In the genomic region with DNA sequence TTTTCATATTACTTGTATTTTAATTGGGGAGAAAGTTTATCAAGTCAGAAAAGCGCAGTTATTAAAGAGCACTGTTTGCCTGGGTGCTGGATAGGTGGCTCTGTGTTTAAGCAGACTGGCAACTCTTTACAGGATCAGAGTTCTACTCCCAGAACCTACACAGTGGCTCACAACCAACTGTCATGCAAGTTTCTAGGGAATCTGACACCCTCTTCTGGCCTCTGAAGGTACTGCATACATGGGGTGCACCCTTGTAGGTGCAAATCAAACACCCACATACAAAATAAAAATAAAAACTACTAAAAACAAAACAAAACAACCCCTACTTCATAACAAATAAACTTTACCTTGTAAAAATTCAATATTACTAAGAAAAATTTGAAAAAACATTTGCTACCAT, we compare ENCODE assay signal across 11 mouse cellular contexts.
DNase-seq lines count a peak whose midpoint lies in the region; ATAC-seq and TF ChIP-seq lines count a peak whose summit lies in the region.
"Had no signal": no experiment of that assay in that cellular context is flagged by ENCODE, and none has a peak within 500 bp of the region (broad histone marks: within the 10 kb centered on the region; RNA-seq: fewer than 3 reads in every experiment).

No protein-coding gene starts in this region.

- no peak overlapping the region for H3K4me3 ChIP-seq in G1E (ENCODE audit: low read depth, low read length)
- H3K4me3 ChIP-seq: embryonic facial prominence, embryonic 13.5 days; heart, embryonic 15.5 days; limb, embryonic 13.5 days; neural tube, embryonic 15.5 days had no signal

- intact Hi-C loops in heart, postnatal 14 days (cut with DNase I) = loop anchor here (5.0 kb wide), 2 partner anchors 95 to 155 kb away; a partner anchor contains a TSS
- intact Hi-C loops in heart, postnatal 25 days (cut with DNase I) = loop anchor here (2.0 to 5.0 kb wide), 2 partner anchors 95 to 157 kb away; a partner anchor contains a TSS

- no peaks in the 10 kb centered on the region for H3K9me3 ChIP-seq in G1E (replicated peaks)
- H3K9me3 ChIP-seq: embryonic facial prominence, embryonic 13.5 days; heart, embryonic 15.5 days; limb, embryonic 13.5 days; neural tube, embryonic 15.5 days had no signal

- H3K36me3 ChIP-seq in G1E (replicated peaks) = no peaks in the 10 kb centered on the region
- H3K36me3 ChIP-seq: embryonic facial prominence, embryonic 13.5 days; heart, embryonic 15.5 days; limb, embryonic 13.5 days; neural tube, embryonic 15.5 days had no signal

- DNase-seq in heart, postnatal 14 days = peak; percentile 13 to 23
- no peak for DNase-seq in heart, postnatal 25 days (ENCODE audit: low spot score)
- DNase-seq in 416B (ENCODE audit: low read depth) = peak; percentile 33
- DNase-seq in G1E (ENCODE audit: low spot score) = no peak
- peak; percentile 10 to 11 for DNase-seq in kidney, postnatal 4 days
- DNase-seq in spleen, adult 18-20 months = no peak

- no peaks in the 10 kb centered on the region for H3K27me3 ChIP-seq in G1E (ENCODE audit: insufficient read depth, low read length)
- H3K27me3 ChIP-seq: embryonic facial prominence, embryonic 13.5 days; heart, embryonic 15.5 days; limb, embryonic 13.5 days; neural tube, embryonic 15.5 days had no signal

- ATAC-seq in G1E (ENCODE audit: extremely low read depth, insufficient number of reproducible peaks, low FRiP score, poor library complexity, severe bottlenecking) = no peak
- ATAC-seq in megakaryocyte, adult 5-6 weeks (ENCODE audit: poor library complexity, severe bottlenecking) = no peak

- H3K4me1 ChIP-seq in G1E (ENCODE audit: insufficient read depth, low read depth, low read length) = no peaks in the 10 kb centered on the region
- H3K4me1 ChIP-seq: embryonic facial prominence, embryonic 13.5 days; limb, embryonic 13.5 days; neural tube, embryonic 15.5 days had no signal

- 0 out of 2 replicates have a peak, but pooled peaks have one; percentile 7 for TF ChIP-seq CTCF in G1E (IDR thresholded peaks at IDR 0.05; ENCODE audit: low read depth, low read length)

Comparison
In these comparisons a context has a peak if more than half of its experiments do, and no peak if none do; other contexts are left out.
1. DNase-seq: peak in heart, postnatal 14 days (2 of 2), 416B (single experiment) and kidney, postnatal 4 days (2 of 2); none in heart, postnatal 25 days (single experiment), G1E (single experiment) and spleen, adult 18-20 months (0 of 2).